Mouse (Mus musculus): ENCODE measurements around the gene Sh3bgrl.

The Sh3bgrl gene

GRCm38 (mm10) chrX:109238163-109238562 is 143.0 kb downstream of the Sh3bgrl start:
- peak; percentile 22 for DNase-seq (ENCODE audit: low read depth, low spot score)

Data from A20 (cell line).